Mouse (Mus musculus): Measurements from ENCODE around the gene Tspoap1.

Tspoap1 gene

GRCm38 (mm10) chr11:87745632-87746555 is 14.4 kb upstream of the Tspoap1 start:
- DNase-seq (ENCODE audit: low spot score in 2 of 2) = no peak

DNA sequence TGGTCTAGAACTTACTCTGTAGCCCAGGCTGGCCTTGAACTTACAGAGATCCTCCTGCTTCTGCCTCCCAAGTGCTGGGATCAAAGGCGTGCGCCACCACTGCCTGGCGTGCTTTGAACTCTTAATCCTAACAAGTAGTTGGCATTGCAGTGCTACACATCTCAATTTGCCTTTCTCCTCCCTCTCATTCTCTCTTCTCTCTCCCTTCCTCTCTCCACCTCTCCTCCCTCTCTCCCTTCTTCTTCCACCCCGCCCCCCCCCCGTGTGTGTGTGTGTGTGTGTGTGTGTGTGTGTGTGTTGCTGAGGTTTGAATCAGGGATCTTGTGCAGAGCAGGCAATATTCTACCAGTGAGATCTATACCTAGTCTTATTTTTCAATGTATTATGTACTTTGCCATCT is 13.0 kb upstream of the Tspoap1 start:
- DNase-seq (ENCODE audit: low spot score in 2 of 2) = no peak

DNA sequence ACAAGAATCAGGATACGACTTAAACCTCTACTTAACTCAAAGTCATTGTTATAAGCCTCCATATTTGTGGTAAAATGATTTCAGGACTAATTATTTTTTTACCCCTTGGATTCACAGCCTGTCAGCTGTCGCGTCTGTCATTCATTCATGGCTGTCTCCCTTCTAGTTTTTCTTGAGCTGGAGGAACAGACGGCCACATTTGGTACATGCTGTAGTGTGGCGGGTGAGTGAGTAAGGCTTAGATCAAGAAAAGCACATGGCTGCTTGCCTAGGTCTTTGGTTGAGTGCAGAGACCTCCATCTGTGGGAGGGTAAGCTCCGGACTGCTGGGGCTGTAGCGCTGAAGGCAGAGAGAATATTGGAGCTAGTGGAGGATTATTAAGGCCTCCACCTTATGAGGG is 12.6 kb upstream of the Tspoap1 start:
- DNase-seq (ENCODE audit: low spot score in 2 of 2) = no peak

- DNase-seq (ENCODE audit: low spot score in 2 of 2) = no peak
Observed at GRCm38 (mm10) chr11:87748132-87749119, 11.9 kb upstream of the Tspoap1 start.

- DNase-seq (ENCODE audit: low spot score in 2 of 2) = no peak
Observed at GRCm38 (mm10) chr11:87749192-87750042, 10.9 kb upstream of the Tspoap1 start.

GRCm38 (mm10) chr11:87750043-87750421 is 10.3 kb upstream of the Tspoap1 start:
- no peak for DNase-seq (ENCODE audit: low spot score in 2 of 2)

- DNase-seq (ENCODE audit: low spot score in 2 of 2) = no peak
Observed at GRCm38 (mm10) chr11:87750521-87750920, 9.8 kb upstream of the Tspoap1 start.

DNA sequence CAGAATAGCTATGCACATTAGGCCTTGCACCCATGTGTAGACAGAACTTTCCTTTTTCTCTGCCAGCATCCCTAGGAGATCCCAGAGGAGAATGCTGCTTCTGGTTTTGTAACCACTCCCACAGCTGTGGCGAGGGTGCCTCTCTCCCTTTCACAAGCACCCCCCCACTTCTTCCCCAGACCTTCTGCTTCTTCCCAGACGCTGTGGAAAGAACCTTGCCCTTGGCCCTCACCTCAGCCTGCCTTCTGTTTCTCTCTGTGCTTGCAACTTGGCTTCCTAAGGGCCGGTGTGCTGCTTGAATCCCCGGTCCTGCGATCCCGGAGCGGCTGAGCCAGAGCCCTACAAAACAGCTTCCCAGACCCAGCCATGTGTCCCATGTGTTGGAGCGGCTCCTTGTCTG is 9.3 kb upstream of the Tspoap1 start:
- no peak for DNase-seq (ENCODE audit: low spot score in 2 of 2)

DNA sequence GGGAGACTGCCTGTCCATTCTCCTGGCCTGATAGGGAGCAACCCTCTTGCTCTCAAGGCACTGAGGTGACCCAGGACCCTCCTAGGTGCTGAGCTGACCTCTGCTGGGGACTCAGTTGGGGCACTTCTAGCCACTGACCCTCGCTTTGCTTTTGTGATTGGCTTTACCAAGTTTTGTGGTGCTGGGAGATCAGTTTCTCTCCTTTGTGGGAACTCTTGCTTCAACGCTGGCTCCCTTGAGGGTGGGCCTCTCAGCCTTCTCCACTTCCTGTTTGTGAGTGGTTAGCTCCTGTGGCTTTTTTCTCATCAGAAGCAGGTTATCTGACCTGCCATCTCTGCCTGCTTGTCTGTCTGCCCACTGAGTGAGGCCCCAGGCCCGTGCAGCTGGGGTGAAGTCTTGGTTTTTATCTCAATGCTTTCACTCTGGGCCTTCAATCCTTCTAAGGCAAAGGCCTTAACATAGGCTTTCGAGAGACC is 8.8 kb upstream of the Tspoap1 start:
- DNase-seq (ENCODE audit: low spot score in 2 of 2) = no peak

GRCm38 (mm10) chr11:87752307-87752706 is 8.0 kb upstream of the Tspoap1 start:
- DNase-seq (ENCODE audit: low spot score in 2 of 2) = no peak

- DNase-seq (ENCODE audit: low spot score in 2 of 2) = no peak
Observed at GRCm38 (mm10) chr11:87753255-87753654, 7.1 kb upstream of the Tspoap1 start.

- no peak for DNase-seq (ENCODE audit: low spot score in 2 of 2)
Observed at GRCm38 (mm10) chr11:87753891-87754501, 6.3 kb upstream of the Tspoap1 start.

DNA sequence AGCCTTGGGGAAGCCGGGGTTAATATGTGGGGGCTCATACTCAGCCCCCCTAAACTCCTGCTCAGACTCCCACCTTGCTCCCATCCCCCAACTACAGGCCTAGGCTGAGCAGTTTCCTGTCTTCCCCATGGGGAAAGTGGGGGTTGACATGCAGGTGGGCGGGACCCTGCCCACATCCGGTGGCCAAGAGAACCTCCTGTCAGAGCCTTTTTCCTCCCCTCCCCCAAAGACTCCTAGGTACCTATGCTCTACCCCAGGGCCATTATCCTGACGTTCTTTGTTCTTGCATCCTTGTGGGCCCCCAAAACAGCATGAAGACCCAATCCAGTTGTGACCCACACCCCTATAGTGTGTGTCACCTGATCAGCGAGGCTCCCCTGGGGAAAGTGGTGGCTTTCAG is 5.7 kb upstream of the Tspoap1 start:
- DNase-seq (ENCODE audit: low spot score in 2 of 2) = no peak

DNA sequence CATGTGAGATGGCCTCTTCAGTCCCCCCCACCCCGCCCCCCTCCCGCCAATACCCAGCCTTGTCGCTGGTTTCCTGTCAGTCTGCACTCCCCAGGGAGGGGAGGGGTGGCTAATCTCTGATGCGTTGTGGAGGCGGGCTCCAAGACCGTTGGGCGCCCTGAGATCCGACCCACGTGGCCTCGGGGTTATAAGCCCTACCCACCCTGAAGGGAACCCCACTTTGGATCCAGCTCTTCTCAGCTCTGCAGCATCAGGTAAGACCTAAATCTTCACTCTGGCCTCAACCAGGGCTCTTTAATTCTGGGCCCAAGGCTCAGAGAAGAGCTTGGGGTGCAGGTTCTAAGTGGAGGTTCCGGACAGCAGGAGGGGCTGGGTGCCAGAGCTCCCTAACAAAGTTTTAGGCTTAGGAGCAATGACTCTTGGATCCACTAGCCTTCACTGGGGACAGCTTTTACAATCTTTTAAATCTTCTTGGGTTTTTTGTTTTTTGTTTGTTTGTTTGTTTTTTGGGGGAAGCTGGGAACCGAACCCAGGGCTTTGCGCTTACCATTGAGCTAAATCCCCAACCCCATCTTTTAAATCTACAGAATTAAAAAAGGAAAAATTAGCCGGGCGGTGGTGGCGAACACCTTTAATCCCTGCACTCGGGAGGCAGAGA is 4.9 kb upstream of the Tspoap1 start:
- DNase-seq (ENCODE audit: low spot score in 2 of 2) = peak; percentile 37 to 58

GRCm38 (mm10) chr11:87756251-87756820 is 4.0 kb upstream of the Tspoap1 start:
- DNase-seq (ENCODE audit: low spot score in 2 of 2) = no peak

DNA sequence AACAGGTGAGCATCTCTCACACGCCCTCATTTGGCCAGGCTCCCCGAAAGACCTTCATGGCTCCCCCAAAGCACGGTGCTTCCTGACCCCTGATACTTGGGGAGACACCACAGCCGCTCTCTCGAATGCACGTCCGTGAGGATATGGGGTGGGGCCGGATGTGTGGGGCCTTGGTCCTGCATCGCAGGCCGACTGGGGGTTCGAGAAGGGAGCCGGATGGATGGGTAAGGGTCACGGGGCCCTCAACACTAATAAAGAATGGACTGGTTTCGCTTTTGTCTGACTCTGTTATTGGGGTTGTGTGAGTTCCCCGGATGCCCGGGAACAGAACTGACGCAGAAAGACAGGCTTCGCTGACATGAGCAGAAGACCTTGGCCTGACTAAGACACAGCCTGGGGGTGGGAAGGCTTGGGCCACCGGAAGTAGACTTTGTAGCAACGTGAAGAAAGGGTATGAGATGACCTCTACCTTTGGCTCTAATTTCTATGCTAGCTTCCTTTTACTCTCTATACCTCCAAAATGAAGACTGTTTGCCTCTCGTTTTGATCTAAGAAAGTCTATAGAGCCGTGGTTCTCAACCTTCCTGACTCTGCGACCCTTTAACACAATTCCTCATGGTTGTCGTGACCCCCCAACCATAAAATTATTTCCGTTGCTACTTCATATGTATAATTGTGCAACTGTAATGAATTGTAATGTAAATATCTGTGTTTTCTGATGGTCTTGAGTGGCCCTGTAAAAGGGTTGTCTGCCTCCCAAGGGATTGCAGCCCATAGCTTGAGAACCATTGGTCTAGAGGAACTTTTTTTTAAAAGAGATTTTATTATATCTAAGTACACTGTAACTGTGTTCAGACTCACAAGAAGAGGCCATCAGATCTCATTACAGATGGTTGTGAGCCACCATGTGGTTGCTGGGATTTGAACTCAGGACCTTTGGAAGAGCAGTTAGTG is 3.1 kb upstream of the Tspoap1 start:
- no peak for DNase-seq (ENCODE audit: low spot score in 2 of 2)

GRCm38 (mm10) chr11:87758161-87758911 is 2.0 kb upstream of the Tspoap1 start:
- DNase-seq (ENCODE audit: low spot score in 2 of 2) = no peak

DNA sequence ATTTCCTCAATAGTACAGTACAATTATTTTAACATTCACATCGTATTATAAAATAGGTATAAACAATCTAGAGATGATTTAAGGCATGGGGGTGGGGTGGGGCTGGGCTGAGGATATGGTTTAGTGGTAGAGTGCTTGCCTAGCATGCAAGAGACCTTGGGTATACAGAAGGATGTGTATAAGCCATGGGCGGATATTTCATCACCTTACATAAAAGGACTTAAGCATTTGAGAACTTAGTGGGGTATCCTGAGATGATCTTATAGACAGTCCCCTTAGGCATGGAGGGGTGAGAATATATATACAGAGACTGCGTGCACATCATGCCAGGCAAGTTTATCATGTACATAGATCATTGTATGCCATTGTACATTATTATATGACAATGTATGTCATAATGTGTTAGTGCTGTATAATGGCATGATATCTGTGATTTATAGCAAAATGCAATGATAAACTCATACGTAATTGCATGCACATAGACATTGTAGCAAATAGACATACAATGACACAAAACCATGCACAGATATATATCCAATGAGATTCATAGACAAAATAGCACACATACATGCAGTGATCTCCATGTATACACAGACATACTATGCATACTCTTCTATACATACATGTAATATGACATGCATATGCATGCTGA is 1.3 kb upstream of the Tspoap1 start:
- DNase-seq (ENCODE audit: low spot score in 2 of 2) = no peak

Measured in frontal cortex, postnatal 14 days (tissue).